Mouse (Mus musculus) small intestine, adult 2 months (tissue): ENCODE measurements around the gene Rarres1.

Source experiments
- CTCF ChIP-seq: fragments of 200-500 bp; IDR thresholded peaks from 2 replicates; pipeline ENCODE4 v1.5.1; 2012; ENCODE audit warnings: low read depth, mild to moderate bottlenecking, control low read depth, inconsistent platforms, low read length, moderate library complexity, mixed read lengths; ENCODE audit not compliant: insufficient replicate concordance, insufficient read length; ENCODE audit errors: extremely low read depth
- POLR2A ChIP-seq: fragments of 200-500 bp; IDR thresholded peaks from 2 replicates; pipeline ENCODE4 v1.6.1; 2012; ENCODE audit warnings: low read depth, mild to moderate bottlenecking, control low read depth, inconsistent platforms, low read length, moderate library complexity

DNA sequence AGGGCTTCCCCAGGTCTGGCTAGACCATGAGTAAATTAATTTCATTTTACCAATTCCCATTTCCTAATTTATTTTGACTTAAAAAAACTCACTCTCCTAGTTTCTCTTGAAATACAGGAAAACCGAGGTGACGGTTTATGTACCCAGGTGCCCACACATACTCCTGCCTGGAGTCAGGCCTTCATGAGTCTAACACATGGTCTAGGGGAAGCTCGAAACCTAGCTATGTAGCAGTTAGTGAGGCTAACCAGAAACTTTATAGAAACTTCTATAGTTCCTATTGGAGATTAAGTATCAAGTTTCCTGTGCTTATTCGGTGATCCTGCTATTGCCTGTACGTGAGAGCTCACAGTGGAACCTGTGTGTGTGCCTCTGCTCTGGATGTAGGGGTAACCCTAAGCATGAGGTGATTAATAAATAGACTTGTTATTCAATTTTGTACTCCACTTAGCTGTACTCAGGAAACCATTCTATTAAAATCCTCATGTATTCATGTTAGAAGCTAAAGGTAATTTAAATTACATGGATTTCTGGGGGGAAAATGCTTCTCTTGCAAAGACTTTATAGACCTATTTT, 5.3 kb upstream of the Rarres1 start:
- TF ChIP-seq CTCF, result no peak
- TF ChIP-seq POLR2A, result no peak
